Mouse (Mus musculus): Measurements from ENCODE around the gene Prkra. TPM values are rescaled to one million over a fixed set of nuclear protein-coding genes. Genes with fewer than 3 reads are reported as not detected.

The Prkra gene
- total and polyA plus RNA-seq, 2 experiments from 2014 or later, result 93.6 to 113 TPM

DNA sequence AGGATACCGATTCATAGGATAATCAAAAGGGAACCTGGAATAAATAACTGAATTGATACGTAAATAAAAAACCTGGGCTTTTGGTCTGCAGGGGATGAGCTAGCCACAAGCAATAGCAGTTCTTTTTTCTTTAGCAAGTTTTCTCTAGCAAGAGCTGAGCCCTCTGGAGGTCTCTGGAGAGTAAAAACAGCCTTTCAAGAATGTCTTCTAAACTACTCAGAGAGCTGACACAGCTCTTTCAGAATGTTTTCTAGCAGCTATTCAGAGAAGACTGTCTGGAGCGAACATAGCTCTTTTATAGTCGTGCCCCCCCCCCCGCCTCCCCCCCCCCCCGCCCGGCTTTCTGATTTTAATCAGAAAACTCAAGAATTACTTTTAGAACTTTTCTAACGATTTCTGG is 11.6 kb upstream of the Prkra start:
- no peak overlapping the region for H3K27ac ChIP-seq (ENCODE audit: low read depth, low read length)
- H3K4me1 ChIP-seq (ENCODE audit: insufficient read depth, low read length), result no peaks in the 10 kb centered on the region
- no peak overlapping the region for H3K4me2 ChIP-seq (ENCODE audit: low read depth, low read length, poor library complexity, severe bottlenecking)
- H3K9ac ChIP-seq (replicated peaks; ENCODE audit: low read length, poor library complexity, severe bottlenecking), result no peak overlapping the region
- TF ChIP-seq CTCF (IDR thresholded peaks at IDR 0.05), result 0 out of 2 replicates have a peak, but pooled peaks have one; percentile 4
- H3K4me3 ChIP-seq (ENCODE audit: low read depth, low read length), result no peak overlapping the region
- DNase-seq (ENCODE audit: low spot score), result peak; percentile 36
- no peaks in the 10 kb centered on the region for H3K36me3 ChIP-seq (ENCODE audit: insufficient read depth, low read length)
- no peaks in the 10 kb centered on the region for H3K9me3 ChIP-seq (ENCODE audit: low read length)
- WGBS, result 47% methylated on average over 5 of the region's 8 CpGs
- H3K27me3 ChIP-seq (ENCODE audit: insufficient read depth, low read length), result no peaks in the 10 kb centered on the region
- no peak for ATAC-seq (ENCODE audit: low FRiP score)

DNA sequence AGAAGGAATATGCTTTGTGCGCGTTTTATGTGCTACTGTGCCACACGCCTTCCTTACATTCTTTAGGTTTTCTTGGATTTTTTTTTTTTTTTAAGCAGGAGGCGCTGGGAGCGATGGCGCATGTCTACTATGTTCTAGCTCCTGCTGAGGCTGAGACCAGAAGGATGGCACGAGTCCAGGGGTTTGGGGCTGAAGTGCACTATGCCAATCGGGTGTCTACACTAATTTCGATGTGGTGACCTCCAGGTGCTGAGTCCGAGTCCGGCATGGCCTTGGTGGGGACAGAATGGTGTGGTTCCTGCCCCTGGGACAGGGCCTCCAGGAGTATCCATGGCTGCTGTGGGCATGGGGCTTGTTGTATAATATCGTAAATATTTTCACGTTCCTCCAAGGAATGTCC is 10.7 kb upstream of the Prkra start:
- DNase-seq (ENCODE audit: low spot score) (no peak), ATAC-seq (ENCODE audit: low FRiP score) (no peak)
- H3K27ac ChIP-seq (ENCODE audit: low read depth, low read length), result no peak overlapping the region
- no peak overlapping the region for H3K9ac ChIP-seq (replicated peaks; ENCODE audit: low read length, poor library complexity, severe bottlenecking)
- no peaks in the 10 kb centered on the region for H3K36me3 ChIP-seq (ENCODE audit: insufficient read depth, low read length)
- H3K27me3 ChIP-seq (ENCODE audit: insufficient read depth, low read length), result no peaks in the 10 kb centered on the region
- TF ChIP-seq CTCF (IDR thresholded peaks at IDR 0.05), result no peak
- H3K4me3 ChIP-seq (ENCODE audit: low read depth, low read length), result no peak overlapping the region
- WGBS, result 81% methylated on average over 13 of the region's 13 CpGs
- no peaks in the 10 kb centered on the region for H3K9me3 ChIP-seq (ENCODE audit: low read length)
- H3K4me1 ChIP-seq (ENCODE audit: insufficient read depth, low read length), result no peaks in the 10 kb centered on the region
- H3K4me2 ChIP-seq (ENCODE audit: low read depth, low read length, poor library complexity, severe bottlenecking), result no peak overlapping the region

DNA sequence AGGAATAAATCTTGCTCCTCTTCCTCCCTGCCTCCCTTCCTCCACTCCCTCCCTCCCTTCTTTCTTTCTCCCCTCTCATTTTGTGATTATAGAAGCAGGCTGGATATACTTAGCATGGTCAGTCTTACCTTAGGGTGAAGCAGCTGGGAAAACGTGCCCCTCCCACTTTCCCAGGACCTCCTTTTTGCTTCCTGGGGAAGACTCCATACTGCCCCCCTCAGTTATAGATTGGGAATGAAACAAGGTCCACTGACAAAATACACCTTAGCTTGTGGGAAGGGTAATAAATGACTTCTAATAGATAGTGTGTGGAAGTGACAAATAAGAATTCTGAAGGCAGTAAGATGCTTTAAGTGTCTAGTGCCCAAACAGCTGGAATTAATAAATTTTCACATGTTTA is 8.2 kb upstream of the Prkra start:
- Histone ChIP-seq H3K27me3 (ENCODE audit: insufficient read depth, low read length) (no peaks in the 10 kb centered on the region), H3K36me3 (ENCODE audit: insufficient read depth, low read length) (no peaks in the 10 kb centered on the region), H3K4me2 (ENCODE audit: low read depth, low read length, poor library complexity, severe bottlenecking) (no peak overlapping the region), H3K27ac (ENCODE audit: low read depth, low read length) (no peak overlapping the region), H3K9me3 (ENCODE audit: low read length) (no peaks in the 10 kb centered on the region), H3K4me3 (ENCODE audit: low read depth, low read length) (no peak overlapping the region), H3K4me1 (ENCODE audit: insufficient read depth, low read length) (no peaks in the 10 kb centered on the region), H3K9ac (replicated peaks; ENCODE audit: low read length, poor library complexity, severe bottlenecking) (no peak overlapping the region)
- 8% methylated on average over 1 of the region's 1 CpGs for WGBS
- ATAC-seq (ENCODE audit: low FRiP score) (no peak), DNase-seq (ENCODE audit: low spot score) (no peak)
- peak; percentile 38 for TF ChIP-seq CTCF (IDR thresholded peaks at IDR 0.05)

DNA sequence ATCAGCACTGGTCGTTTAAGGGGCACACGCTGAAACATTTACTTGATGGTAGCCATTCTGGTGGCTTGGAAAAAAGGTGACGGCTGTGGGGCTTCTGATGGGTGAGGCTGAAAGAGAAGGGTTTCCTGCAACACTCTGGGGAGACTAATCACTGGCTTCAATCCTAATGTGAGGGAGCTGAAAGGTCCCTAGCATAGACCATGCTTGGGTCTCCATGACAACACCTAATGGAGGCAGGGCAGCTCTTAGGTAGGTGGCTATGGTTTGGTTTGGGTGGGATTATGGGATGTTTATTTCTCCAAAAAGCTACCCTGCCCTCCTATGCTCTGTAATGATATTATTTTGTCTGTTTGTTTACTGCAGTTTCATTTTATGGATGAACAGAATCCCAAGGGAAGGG is 7.6 kb upstream of the Prkra start:
- H3K36me3 ChIP-seq (ENCODE audit: insufficient read depth, low read length), result no peaks in the 10 kb centered on the region
- H3K9me3 ChIP-seq (ENCODE audit: low read length), result no peaks in the 10 kb centered on the region
- no peak overlapping the region for H3K4me2 ChIP-seq (ENCODE audit: low read depth, low read length, poor library complexity, severe bottlenecking)
- H3K27me3 ChIP-seq (ENCODE audit: insufficient read depth, low read length), result no peaks in the 10 kb centered on the region
- no peak overlapping the region for H3K4me3 ChIP-seq (ENCODE audit: low read depth, low read length)
- ATAC-seq (ENCODE audit: low FRiP score), result no peak
- no peak overlapping the region for H3K9ac ChIP-seq (replicated peaks; ENCODE audit: low read length, poor library complexity, severe bottlenecking)
- no peak for TF ChIP-seq CTCF (IDR thresholded peaks at IDR 0.05)
- no peaks in the 10 kb centered on the region for H3K4me1 ChIP-seq (ENCODE audit: insufficient read depth, low read length)
- DNase-seq (ENCODE audit: low spot score), result no peak
- H3K27ac ChIP-seq (ENCODE audit: low read depth, low read length), result no peak overlapping the region
- WGBS, result 78% methylated on average over 3 of the region's 3 CpGs

DNA sequence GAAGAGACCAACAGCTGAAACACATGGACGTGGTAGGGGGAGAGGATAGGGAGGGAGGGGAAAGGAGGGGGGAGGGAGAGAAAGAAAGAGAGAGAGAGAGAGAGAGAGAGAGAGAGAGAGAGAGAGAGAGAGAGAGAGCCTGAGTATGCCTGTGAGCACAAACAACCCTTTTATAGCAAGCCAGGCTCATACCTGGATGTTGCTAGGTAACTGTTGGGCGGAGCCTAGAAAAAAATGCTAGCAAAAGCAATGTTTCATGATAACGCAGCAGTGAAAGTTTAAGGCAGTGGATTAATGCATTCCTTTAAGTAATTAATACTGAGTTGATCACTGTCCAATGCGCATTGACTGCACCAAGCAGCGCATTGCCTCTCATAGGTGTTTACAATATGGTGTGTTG is 6.8 kb upstream of the Prkra start:
- no peak overlapping the region for H3K4me2 ChIP-seq (ENCODE audit: low read depth, low read length, poor library complexity, severe bottlenecking)
- no peaks in the 10 kb centered on the region for H3K36me3 ChIP-seq (ENCODE audit: insufficient read depth, low read length)
- no peaks in the 10 kb centered on the region for H3K9me3 ChIP-seq (ENCODE audit: low read length)
- DNase-seq (ENCODE audit: low spot score) (no peak), ATAC-seq (ENCODE audit: low FRiP score) (no peak)
- H3K9ac ChIP-seq (replicated peaks; ENCODE audit: low read length, poor library complexity, severe bottlenecking), result no peak overlapping the region
- no peaks in the 10 kb centered on the region for H3K4me1 ChIP-seq (ENCODE audit: insufficient read depth, low read length)
- 78% methylated on average over 5 of the region's 5 CpGs for WGBS
- no peak overlapping the region for H3K27ac ChIP-seq (ENCODE audit: low read depth, low read length)
- no peaks in the 10 kb centered on the region for H3K27me3 ChIP-seq (ENCODE audit: insufficient read depth, low read length)
- no peak for TF ChIP-seq CTCF (IDR thresholded peaks at IDR 0.05)
- no peak overlapping the region for H3K4me3 ChIP-seq (ENCODE audit: low read depth, low read length)

DNA sequence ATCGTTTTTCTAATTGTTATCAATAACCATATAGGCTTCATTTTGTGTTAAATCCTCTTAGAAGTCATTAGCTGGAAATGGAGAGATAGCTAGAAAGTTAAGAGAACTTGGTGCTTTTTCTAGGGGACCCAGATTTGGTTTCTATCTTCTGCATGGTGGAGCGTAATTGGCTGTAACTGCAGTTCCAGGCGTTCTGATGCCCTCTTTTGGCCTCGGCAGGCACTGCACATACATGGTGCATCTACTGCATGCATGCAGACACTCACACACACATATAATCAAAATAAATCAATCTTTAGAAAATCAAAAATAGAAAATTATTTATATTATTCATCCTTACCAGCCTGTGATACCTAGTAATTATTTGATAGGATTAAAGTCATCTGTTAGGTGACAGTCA is 5.3 kb upstream of the Prkra start:
- ATAC-seq (ENCODE audit: low FRiP score) (no peak), DNase-seq (ENCODE audit: low spot score) (no peak)
- Histone ChIP-seq H3K36me3 (ENCODE audit: insufficient read depth, low read length) (no peaks in the 10 kb centered on the region), H3K9me3 (ENCODE audit: low read length) (no peaks in the 10 kb centered on the region), H3K4me3 (ENCODE audit: low read depth, low read length) (no peak overlapping the region), H3K27me3 (ENCODE audit: insufficient read depth, low read length) (no peaks in the 10 kb centered on the region), H3K9ac (replicated peaks; ENCODE audit: low read length, poor library complexity, severe bottlenecking) (no peak overlapping the region), H3K4me1 (ENCODE audit: insufficient read depth, low read length) (no peaks in the 10 kb centered on the region), H3K4me2 (ENCODE audit: low read depth, low read length, poor library complexity, severe bottlenecking) (no peak overlapping the region), H3K27ac (ENCODE audit: low read depth, low read length) (no peak overlapping the region)
- TF ChIP-seq CTCF (IDR thresholded peaks at IDR 0.05), result peak; percentile 15; the same call in 1 of the 2 replicates
- 96% methylated on average over 4 of the region's 4 CpGs for WGBS

All from midbrain, postnatal 0 days (tissue).